Mouse (Mus musculus): ENCODE results near the gene Ankle2.

Gene Ankle2

GRCm38 (mm10) chr5:110284536-110284935 is 53.7 kb downstream of the Ankle2 start:
- peak in 1 of 2 experiments; percentile 18 for DNase-seq (ENCODE audit: low spot score in 2 of 2)

DNA sequence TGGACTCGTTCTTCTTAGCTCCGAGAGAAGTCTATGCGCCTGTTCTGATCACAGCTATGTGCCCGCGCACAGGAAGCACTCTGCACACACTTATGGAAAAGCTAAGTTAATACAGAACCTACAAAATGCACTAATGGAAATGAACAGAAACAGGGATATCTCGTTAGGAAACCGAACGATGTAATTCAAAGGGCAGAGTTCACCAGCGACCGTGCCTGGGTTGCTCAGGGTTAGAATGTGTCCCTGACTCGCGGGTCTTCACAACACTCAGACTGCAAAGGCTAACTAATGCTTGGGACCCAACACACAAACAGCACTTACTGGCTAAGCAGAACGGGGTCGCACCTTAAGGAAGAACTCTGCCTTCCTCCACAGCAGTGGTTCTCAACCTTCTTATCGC is 54.4 kb downstream of the Ankle2 start:
- DNase-seq (ENCODE audit: low spot score in 2 of 2) = no peak

DNA sequence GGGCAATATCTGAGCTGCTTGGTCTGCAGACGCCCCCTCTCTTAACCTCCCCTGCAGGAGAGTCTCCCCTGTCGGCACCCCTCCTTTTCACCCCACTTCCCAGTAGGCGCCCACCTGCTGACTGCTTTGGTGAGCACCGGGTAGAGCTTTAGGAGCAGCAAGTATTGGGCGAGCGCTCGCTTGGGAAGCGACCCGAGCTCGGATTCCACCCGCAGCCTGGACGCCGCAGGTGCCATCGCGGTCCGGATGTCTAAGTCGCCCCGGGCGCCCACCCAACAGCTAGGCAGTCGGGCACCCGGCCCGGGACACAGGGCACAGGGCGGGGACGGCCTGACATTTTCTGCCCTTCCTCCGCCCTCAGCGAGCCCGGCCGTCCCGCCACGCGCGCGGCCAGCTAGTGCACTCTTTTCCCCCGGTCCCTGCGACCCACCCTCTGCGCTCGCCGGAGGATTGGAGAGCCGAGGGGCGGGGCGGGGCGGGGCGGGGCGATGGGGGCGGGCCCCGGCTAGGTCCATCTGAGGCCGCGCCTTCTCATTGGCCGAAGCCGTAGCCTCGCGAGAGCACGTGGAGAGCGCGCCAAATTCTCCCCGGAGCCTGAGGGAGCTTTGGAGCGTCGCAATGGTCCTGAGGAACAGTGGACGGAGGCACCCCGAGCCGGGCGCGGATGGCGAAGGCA is 55.1 kb downstream of the Ankle2 start, which contains the start of the genes Pxmp2 and Pole:
Pxmp2 (minus strand) TSS at position 417 of the 676 bp plus-strand sequence.
Pole (plus strand) TSS at position 537 of the 676 bp plus-strand sequence.
- DNase-seq (ENCODE audit: low spot score in 2 of 2) = peak; percentile 89 to 90

- no peak for DNase-seq (ENCODE audit: low spot score in 2 of 2)
These were observed 55.8 kb downstream of the Ankle2 start for GRCm38 (mm10) chr5:110286446-110287083.

- no peak for DNase-seq (ENCODE audit: low spot score in 2 of 2)
These were observed 56.3 kb downstream of the Ankle2 start for GRCm38 (mm10) chr5:110287084-110287475.

DNA sequence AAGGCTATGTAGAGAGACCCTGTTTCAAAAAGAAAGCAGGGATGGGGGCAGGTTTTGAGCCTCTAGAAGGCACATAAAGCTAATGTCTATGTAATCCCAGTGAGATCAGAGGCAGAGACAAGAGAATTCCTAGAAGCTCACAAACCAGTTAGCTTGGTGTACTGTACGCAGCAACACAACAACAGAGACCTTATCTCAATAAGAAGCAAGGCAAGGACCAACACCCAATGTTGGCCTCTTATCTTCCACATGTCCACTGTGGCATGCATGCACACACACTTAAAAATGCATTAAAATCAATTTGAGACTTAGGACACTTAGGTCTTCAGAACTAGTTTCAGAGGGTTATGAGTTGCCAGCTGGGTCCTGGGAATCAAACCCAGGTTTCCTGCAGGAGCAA is 60.8 kb downstream of the Ankle2 start:
- no peak for DNase-seq (ENCODE audit: low spot score in 2 of 2)

- DNase-seq (ENCODE audit: low spot score in 2 of 2) = no peak
These were observed 65.8 kb downstream of the Ankle2 start for GRCm38 (mm10) chr5:110296637-110297036.

GRCm38 (mm10) chr5:110300591-110300990 is 69.8 kb downstream of the Ankle2 start:
- no peak for DNase-seq (ENCODE audit: low spot score in 2 of 2)
